Mouse (Mus musculus): ENCODE results near the gene Col5a1.

GRCm38 (mm10) chr2:28032469-28032868, 146.2 kb downstream of the Col5a1 start:
- TF ChIP-seq CTCF (IDR thresholded peaks at IDR 0.05; ENCODE audit: borderline replicate concordance, insufficient read depth, low read depth, low read length) (no peak), POLR2A (IDR thresholded peaks at IDR 0.05; ENCODE audit: borderline replicate concordance, insufficient read depth, low read length) (no peak)

Data from cerebellum, adult 2 months (tissue).